Mouse (Mus musculus): ENCODE measurements around the gene Olfr444. TPM values are rescaled to one million over a fixed set of nuclear protein-coding genes. Genes with fewer than 3 reads are reported as not detected.

The Olfr444 gene
- not detected for polyA plus RNA-seq (2015; fragmentation: Illumina TruSeq; extraction: RNeasy Lipid Tissue Mini Kit (QIAGEN cat#74804); ENCODE audit: insufficient read depth, low replicate concordance)

DNA sequence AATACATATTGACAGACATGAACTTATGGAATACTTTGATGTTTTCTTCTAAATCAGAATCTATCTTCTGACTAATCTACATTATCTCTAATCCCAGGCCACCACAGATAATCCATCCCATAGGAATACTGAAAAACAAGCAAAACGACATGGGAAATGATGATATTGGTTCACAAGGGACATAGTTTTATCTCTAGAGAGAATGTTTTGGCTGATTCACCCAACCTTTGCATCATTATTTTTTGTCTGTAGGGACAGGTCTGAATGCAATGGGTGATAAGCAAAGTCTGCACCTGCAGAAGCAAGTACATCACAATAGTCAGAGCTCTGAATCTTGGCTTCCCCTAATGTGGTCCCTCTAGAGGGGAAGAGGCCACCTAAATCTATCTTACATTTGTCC lies at the start of gene Olfr444:
Gene Olfr444 (plus strand): TSS at position 301 of the 400 bp plus-strand sequence.

DNA sequence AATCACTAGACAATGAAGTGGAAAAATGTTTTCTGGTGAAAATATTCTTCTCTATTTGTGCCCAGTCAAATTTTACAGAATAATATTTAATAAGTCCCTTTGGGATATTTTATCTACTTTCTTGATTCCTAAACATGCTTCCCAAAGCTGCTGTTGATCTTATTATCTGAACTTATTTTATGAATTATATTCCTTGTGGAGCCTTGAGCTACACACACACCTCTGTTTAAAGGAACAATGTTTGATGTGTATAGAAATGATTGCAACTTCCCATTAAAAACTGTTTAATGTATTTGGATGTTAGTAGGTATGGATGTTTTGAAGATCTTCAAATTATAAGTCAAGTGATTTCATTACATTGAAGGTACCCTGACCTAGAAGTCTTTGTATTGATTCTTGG lies 40.3 kb upstream of the Olfr444 start, which contains the start of gene Olfr447:
Gene Olfr447 (plus strand): TSS at position 301 of the 400 bp plus-strand sequence.

DNA sequence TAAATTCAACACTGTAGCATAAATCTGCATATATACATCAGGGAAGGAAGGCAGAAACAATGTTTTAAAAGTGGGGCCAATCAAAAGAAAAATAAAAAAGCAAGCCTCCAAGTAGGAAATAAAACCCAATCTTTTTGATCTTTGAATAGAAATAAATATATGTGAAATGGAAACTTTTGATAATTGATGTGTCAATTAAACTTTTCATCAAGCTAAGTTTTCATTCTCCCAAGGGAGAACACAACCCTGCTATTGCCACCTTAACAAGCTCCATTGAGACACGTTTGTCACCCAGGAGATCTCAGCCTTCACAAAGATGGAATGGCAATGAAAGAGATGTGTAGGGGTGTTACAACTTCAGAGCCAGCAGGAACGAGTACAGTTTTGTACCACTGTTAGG lies 27.8 kb upstream of the Olfr444 start, which contains the start of gene Olfr446:
Gene Olfr446 (plus strand): TSS at position 301 of the 400 bp plus-strand sequence.

Other genes with a start within 250 kb of the Olfr444 start
- gene Tcaf1, start 239.0 kb upstream of the Olfr444 start, polyA plus RNA-seq (2015; fragmentation: Illumina TruSeq; extraction: RNeasy Lipid Tissue Mini Kit (QIAGEN cat#74804); ENCODE audit: insufficient read depth, low replicate concordance): 8.8 TPM
- not detected for gene Olfr453, start 209.7 kb upstream of the Olfr444 start, polyA plus RNA-seq (2015; fragmentation: Illumina TruSeq; extraction: RNeasy Lipid Tissue Mini Kit (QIAGEN cat#74804); ENCODE audit: insufficient read depth, low replicate concordance)
- gene Olfr38, start 192.7 kb upstream of the Olfr444 start, polyA plus RNA-seq (2015; fragmentation: Illumina TruSeq; extraction: RNeasy Lipid Tissue Mini Kit (QIAGEN cat#74804); ENCODE audit: insufficient read depth, low replicate concordance): not detected
- not detected for gene Olfr452, start 164.0 kb upstream of the Olfr444 start, polyA plus RNA-seq (2015; fragmentation: Illumina TruSeq; extraction: RNeasy Lipid Tissue Mini Kit (QIAGEN cat#74804); ENCODE audit: insufficient read depth, low replicate concordance)
- not detected for gene Olfr450, start 137.1 kb upstream of the Olfr444 start, polyA plus RNA-seq (2015; fragmentation: Illumina TruSeq; extraction: RNeasy Lipid Tissue Mini Kit (QIAGEN cat#74804); ENCODE audit: insufficient read depth, low replicate concordance)
- gene Olfr449, start 114.7 kb upstream of the Olfr444 start, polyA plus RNA-seq (2015; fragmentation: Illumina TruSeq; extraction: RNeasy Lipid Tissue Mini Kit (QIAGEN cat#74804); ENCODE audit: insufficient read depth, low replicate concordance): not detected
- not detected for gene Olfr448, start 58.6 kb upstream of the Olfr444 start, polyA plus RNA-seq (2015; fragmentation: Illumina TruSeq; extraction: RNeasy Lipid Tissue Mini Kit (QIAGEN cat#74804); ENCODE audit: insufficient read depth, low replicate concordance)
- not detected for gene Olfr447, start 40.2 kb upstream of the Olfr444 start, polyA plus RNA-seq (2015; fragmentation: Illumina TruSeq; extraction: RNeasy Lipid Tissue Mini Kit (QIAGEN cat#74804); ENCODE audit: insufficient read depth, low replicate concordance)
- not detected for gene Olfr446, start 27.7 kb upstream of the Olfr444 start, polyA plus RNA-seq (2015; fragmentation: Illumina TruSeq; extraction: RNeasy Lipid Tissue Mini Kit (QIAGEN cat#74804); ENCODE audit: insufficient read depth, low replicate concordance)
- gene Olfr441, start 157.3 kb downstream of the Olfr444 start, polyA plus RNA-seq (2015; fragmentation: Illumina TruSeq; extraction: RNeasy Lipid Tissue Mini Kit (QIAGEN cat#74804); ENCODE audit: insufficient read depth, low replicate concordance): not detected
- gene Olfr237-ps1, start 197.5 kb downstream of the Olfr444 start, polyA plus RNA-seq (2015; fragmentation: Illumina TruSeq; extraction: RNeasy Lipid Tissue Mini Kit (QIAGEN cat#74804); ENCODE audit: insufficient read depth, low replicate concordance): not detected
- gene Olfr437, start 214.2 kb downstream of the Olfr444 start, polyA plus RNA-seq (2015; fragmentation: Illumina TruSeq; extraction: RNeasy Lipid Tissue Mini Kit (QIAGEN cat#74804); ENCODE audit: insufficient read depth, low replicate concordance): not detected
- gene Olfr13, start 223.1 kb downstream of the Olfr444 start, polyA plus RNA-seq (2015; fragmentation: Illumina TruSeq; extraction: RNeasy Lipid Tissue Mini Kit (QIAGEN cat#74804); ENCODE audit: insufficient read depth, low replicate concordance): not detected
- not detected for gene Olfr435, start 248.1 kb downstream of the Olfr444 start, polyA plus RNA-seq (2015; fragmentation: Illumina TruSeq; extraction: RNeasy Lipid Tissue Mini Kit (QIAGEN cat#74804); ENCODE audit: insufficient read depth, low replicate concordance)

All from spleen, adult 10 weeks (tissue).